Mouse (Mus musculus): Measurements from ENCODE around the gene Kif13a. TPM values are rescaled to one million over a fixed set of nuclear protein-coding genes. Genes with fewer than 3 reads are reported as not detected.

Gene Kif13a
- total and polyA plus RNA-seq, 3 experiments, result 1.2 to 1.7 TPM; not detected in 1

DNA sequence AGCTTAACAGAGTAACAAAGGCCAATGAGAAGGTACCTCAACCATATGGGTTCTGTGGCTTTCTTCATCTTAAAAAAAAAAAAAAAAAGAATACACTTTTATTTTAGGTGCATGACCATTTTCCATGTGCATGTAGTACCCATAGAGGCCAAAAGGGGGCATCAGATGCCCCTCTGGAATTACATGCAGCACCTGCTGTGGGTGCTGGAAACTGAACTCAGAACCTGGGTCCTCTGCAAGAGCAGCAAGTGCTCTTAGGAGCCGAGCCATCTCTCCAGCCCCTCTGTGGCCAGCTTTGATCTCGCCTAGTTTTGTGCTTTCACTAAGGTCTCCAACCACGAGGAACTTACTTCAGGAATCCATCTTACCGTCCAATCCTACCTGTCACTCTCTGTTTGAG is 77.2 kb downstream of the Kif13a start:
- no peak overlapping the region for H3K9ac ChIP-seq (ENCODE audit: control insufficient read depth, low read depth, low read length, poor library complexity, severe bottlenecking)
- H3K27me3 ChIP-seq (ENCODE audit: control insufficient read depth in 1 of 2, insufficient read depth in 2 of 2, low read length in 2 of 2), result no peaks in the 10 kb centered on the region; a peak in 1 of 4 replicates
- no peaks in the 10 kb centered on the region for H3K79me2 ChIP-seq (ENCODE audit: control insufficient read depth, insufficient read depth, low read length, poor library complexity)
- no peaks in the 10 kb centered on the region; a peak in 2 of 4 replicates for H3K4me1 ChIP-seq (ENCODE audit: control insufficient read depth in 1 of 2, insufficient read depth in 2 of 2, low read length in 2 of 2)
- no peak for TF ChIP-seq MAFK (IDR thresholded peaks at IDR 0.05; ENCODE audit: borderline replicate concordance, low read depth, low read length)
- TF ChIP-seq ZC3H11A (IDR thresholded peaks at IDR 0.05; ENCODE audit: low read depth, low read length), result 0 out of 2 replicates have a peak, but pooled peaks have one; percentile 2
- no peak for TF ChIP-seq POLR2AphosphoS5 (IDR thresholded peaks at IDR 0.05; ENCODE audit: borderline replicate concordance, low read depth, low read length)
- no peak for TF ChIP-seq USF1 (IDR thresholded peaks at IDR 0.05; ENCODE audit: low read depth, low read length)
- peak; percentile 40 for TF ChIP-seq SMC3 (IDR thresholded peaks at IDR 0.05; ENCODE audit: low read depth, low read length)
- TF ChIP-seq EP300 (IDR thresholded peaks at IDR 0.05; ENCODE audit: low read depth in 1 of 2, low read length in 2 of 2), result no peak
- peak; percentile 32; the same call in 1 of the 2 replicates for TF ChIP-seq ZNF384 (IDR thresholded peaks at IDR 0.05; ENCODE audit: low read depth, low read length)
- TF ChIP-seq CTCF (IDR thresholded peaks at IDR 0.05 in 2 of 3, conservative IDR thresholded peaks at IDR 0.05 in 1 of 3; ENCODE audit: control insufficient read depth in 1 of 3, insufficient read depth in 1 of 3, low read depth in 2 of 3, low read length in 3 of 3, poor library complexity in 1 of 3, severe bottlenecking in 1 of 3), result peak; percentile 37 to 46 (median 41); a peak in 4 of 6 replicates
- TF ChIP-seq MAX (IDR thresholded peaks at IDR 0.05; ENCODE audit: low read length), result no peak
- TF ChIP-seq HCFC1 (IDR thresholded peaks at IDR 0.05; ENCODE audit: low read depth, low read length), result no peak
- TF ChIP-seq SIN3A (IDR thresholded peaks at IDR 0.05; ENCODE audit: low read length), result no peak
- TF ChIP-seq MYB (IDR thresholded peaks at IDR 0.05; ENCODE audit: low read depth, low read length), result no peak
- peak; percentile 22 for TF ChIP-seq RAD21 (IDR thresholded peaks at IDR 0.05; ENCODE audit: low read depth, low read length)
- H3K4me3 ChIP-seq (ENCODE audit: control insufficient read depth in 1 of 2, insufficient read depth in 1 of 2, low read depth in 2 of 2, low read length in 2 of 2), result no peak overlapping the region
- H3K36me3 ChIP-seq (ENCODE audit: control insufficient read depth in 1 of 2, insufficient read depth in 2 of 2, low read length in 2 of 2), result no peaks in the 10 kb centered on the region
- no peak overlapping the region for H3K27ac ChIP-seq (ENCODE audit: control insufficient read depth, low read depth, low read length)
- peak; percentile 22 for DNase-seq (ENCODE audit: low read depth, low spot score)
- no peaks in the 10 kb centered on the region for H3K9me3 ChIP-seq (replicated peaks; ENCODE audit: insufficient read depth, low read length)

GRCm38 (mm10) chr13:46845456-46845855 is 84.2 kb downstream of the Kif13a start:
- H3K36me3 ChIP-seq (ENCODE audit: control insufficient read depth in 1 of 2, insufficient read depth in 2 of 2, low read length in 2 of 2), result no peaks in the 10 kb centered on the region
- TF ChIP-seq ZKSCAN1 (IDR thresholded peaks at IDR 0.05; ENCODE audit: low read depth, low read length) (no peak), MAFK (IDR thresholded peaks at IDR 0.05; ENCODE audit: borderline replicate concordance, low read depth, low read length) (no peak), SMC3 (IDR thresholded peaks at IDR 0.05; ENCODE audit: low read depth, low read length) (no peak), MYC (IDR thresholded peaks at IDR 0.05; ENCODE audit: low read depth, low read length) (no peak), RAD21 (IDR thresholded peaks at IDR 0.05; ENCODE audit: low read depth, low read length) (no peak), MEF2A (IDR thresholded peaks at IDR 0.05; ENCODE audit: extremely low read depth, insufficient replicate concordance, low read depth, low read length, poor library complexity, severe bottlenecking) (no peak), ZC3H11A (IDR thresholded peaks at IDR 0.05; ENCODE audit: low read depth, low read length) (no peak), GABPA (IDR thresholded peaks at IDR 0.05; ENCODE audit: low read depth, low read length) (no peak), GATA1 (IDR thresholded peaks at IDR 0.05; ENCODE audit: low read depth, low read length) (no peak), POLR2AphosphoS2 (IDR thresholded peaks at IDR 0.05; ENCODE audit: low read length) (no peak), TCF12 (IDR thresholded peaks at IDR 0.05; ENCODE audit: low read depth, low read length) (no peak)

More at GRCm38 (mm10) chr13:46845456-46845855, 84.2 kb downstream of the Kif13a start:
- no peak for DNase-seq (ENCODE audit: low read depth, low spot score)
- Histone ChIP-seq H3K27ac (ENCODE audit: control insufficient read depth, low read depth, low read length) (no peak overlapping the region), H3K4me3 (ENCODE audit: control insufficient read depth in 1 of 2, insufficient read depth in 1 of 2, low read depth in 2 of 2, low read length in 2 of 2) (no peak overlapping the region), H3K27me3 (ENCODE audit: control insufficient read depth in 1 of 2, insufficient read depth in 2 of 2, low read length in 2 of 2) (no peaks in the 10 kb centered on the region), H3K9me3 (replicated peaks; ENCODE audit: insufficient read depth, low read length) (no peaks in the 10 kb centered on the region), H3K79me2 (ENCODE audit: control insufficient read depth, insufficient read depth, low read length, poor library complexity) (no peaks in the 10 kb centered on the region), H3K9ac (ENCODE audit: control insufficient read depth, low read depth, low read length, poor library complexity, severe bottlenecking) (no peak overlapping the region), H3K4me1 (ENCODE audit: control insufficient read depth in 1 of 2, insufficient read depth in 2 of 2, low read length in 2 of 2) (peaks cover 0 to 2% of the 10 kb centered on the region in 2 experiments; a peak in 2 of 4 replicates)

Measured in MEL (cell line).